Mouse (Mus musculus): ENCODE measurements around the gene Mettl16. TPM values are rescaled to one million over a fixed set of nuclear protein-coding genes. Genes with fewer than 3 reads are reported as not detected.

The Mettl16 gene
- total RNA-seq, 1 experiment from 2014 or later, result 50.6 TPM

Other genes starting within 250 kb of the Mettl16 start
- 2.0 TPM in 2 replicates for gene Rap1gap2, start 159.9 kb upstream of the Mettl16 start, total RNA-seq (2017)
- not detected in 2 replicates for gene Ccdc92b, start 151.2 kb upstream of the Mettl16 start, total RNA-seq (2017)
- gene Cluh, start 121.3 kb upstream of the Mettl16 start, total RNA-seq (2017), result 32.2 and 46.4 TPM in 2 replicates
- 64.4 and 76.8 TPM in 2 replicates for gene Pafah1b1, start 46.2 kb upstream of the Mettl16 start, total RNA-seq (2017)
- gene Mnt, start 60.1 kb downstream of the Mettl16 start, total RNA-seq (2017), result 4.9 and 10.6 TPM in 2 replicates
- gene Sgsm2, start 126.2 kb downstream of the Mettl16 start, total RNA-seq (2017), result 4.2 and 8.2 TPM in 2 replicates
- 92.1 and 102 TPM in 2 replicates for gene Tsr1, start 127.2 kb downstream of the Mettl16 start, total RNA-seq (2017)
- 46.7 and 63.4 TPM in 2 replicates for gene Smg6, start 155.0 kb downstream of the Mettl16 start, total RNA-seq (2017)
- 10.3 and 10.4 TPM in 2 replicates for gene Srr, start 155.1 kb downstream of the Mettl16 start, total RNA-seq (2017)